Mouse (Mus musculus): ENCODE results near the gene Zfp385b. TPM values are rescaled to one million over a fixed set of nuclear protein-coding genes. Genes with fewer than 3 reads are reported as not detected.
"Not testable (repeated sequence)": the region's sequence is repeated elsewhere in the genome, so short reads cannot be mapped to it uniquely, and the experiment has no call there.

Zfp385b gene
- total RNA-seq, 1 experiment from 2014 or later, result 0.12 TPM

DNA sequence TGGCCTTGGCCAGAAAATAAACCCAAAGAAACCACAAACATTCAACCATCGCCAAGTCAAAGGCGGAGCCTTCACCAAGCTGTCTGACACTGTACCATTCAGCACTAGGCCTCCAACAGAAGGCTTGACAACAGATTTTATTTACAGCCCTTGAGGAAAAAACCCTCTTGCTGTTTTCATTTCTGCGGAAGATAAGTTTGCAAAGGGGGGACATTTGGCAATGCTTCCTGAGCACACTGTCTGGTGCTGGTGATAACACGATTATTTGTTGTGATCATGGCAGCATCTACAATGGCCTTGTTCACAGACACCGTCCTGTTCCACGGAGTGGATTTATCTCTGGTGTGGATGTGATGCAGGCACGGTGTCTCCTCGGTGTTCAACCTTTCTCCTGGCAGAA is 317.0 kb downstream of the Zfp385b start:
- ATAC-seq (ENCODE audit: extremely low read depth, insufficient number of reproducible peaks, low FRiP score, poor library complexity, severe bottlenecking), result no peak

DNA sequence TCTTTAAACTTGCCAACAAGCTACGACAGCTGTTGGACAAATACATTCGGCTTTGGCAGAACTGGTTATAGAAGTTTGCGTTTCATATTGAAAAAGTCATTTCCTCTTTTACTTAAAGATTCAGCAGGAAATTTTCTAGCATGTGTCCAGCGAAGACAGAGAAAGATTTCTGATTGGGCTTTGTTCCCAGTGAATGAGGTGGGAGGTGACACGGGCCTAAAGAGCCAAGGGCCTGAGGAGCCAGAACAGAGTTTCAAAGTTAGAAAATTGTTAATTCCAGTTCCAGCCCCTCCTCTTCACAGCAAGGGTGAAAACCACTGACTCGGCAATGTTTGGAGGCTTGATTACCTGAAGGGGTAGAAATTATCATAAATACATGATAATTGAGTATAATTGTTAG is 319.0 kb downstream of the Zfp385b start:
- no peak for ATAC-seq (ENCODE audit: extremely low read depth, insufficient number of reproducible peaks, low FRiP score, poor library complexity, severe bottlenecking)

DNA sequence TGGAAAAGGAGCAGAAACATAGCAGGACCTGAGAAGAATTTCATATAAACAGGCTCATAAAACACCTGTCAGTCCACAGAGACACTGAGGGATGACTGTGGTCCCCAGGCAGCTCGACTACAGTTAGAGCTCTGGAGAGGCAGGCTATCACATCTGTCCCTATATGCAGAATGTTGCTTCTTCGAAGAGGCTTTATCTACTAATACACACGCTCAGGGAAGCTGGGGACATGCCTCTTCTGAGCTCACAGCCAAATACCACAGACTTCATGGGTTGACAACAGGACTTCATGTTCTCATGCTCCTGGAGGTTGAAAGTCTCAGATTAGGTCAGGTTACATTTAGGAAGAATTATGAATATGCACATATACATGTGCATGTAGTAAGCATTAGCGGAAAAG is 321.1 kb downstream of the Zfp385b start:
- no peak for ATAC-seq (ENCODE audit: extremely low read depth, insufficient number of reproducible peaks, low FRiP score, poor library complexity, severe bottlenecking)

DNA sequence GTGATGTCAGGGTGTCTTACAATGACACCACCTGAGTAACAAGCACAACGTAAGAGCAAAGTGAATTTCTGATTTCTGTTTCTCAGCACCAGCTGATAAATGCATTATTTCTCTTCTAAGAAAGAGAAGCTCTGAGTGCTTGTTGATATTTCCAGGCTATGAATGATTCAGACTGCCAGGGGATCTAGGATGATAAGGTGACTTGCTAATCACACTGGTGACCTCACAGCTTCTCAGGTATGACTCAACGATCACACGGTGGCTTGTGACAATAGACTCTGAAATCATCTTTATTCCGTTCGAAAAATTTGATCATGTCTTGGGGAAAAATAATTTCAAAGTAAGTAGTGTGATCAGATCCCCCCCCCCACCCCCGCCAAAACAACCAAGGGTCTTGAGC is 321.5 kb downstream of the Zfp385b start:
- ATAC-seq (ENCODE audit: extremely low read depth, insufficient number of reproducible peaks, low FRiP score, poor library complexity, severe bottlenecking), result no peak

DNA sequence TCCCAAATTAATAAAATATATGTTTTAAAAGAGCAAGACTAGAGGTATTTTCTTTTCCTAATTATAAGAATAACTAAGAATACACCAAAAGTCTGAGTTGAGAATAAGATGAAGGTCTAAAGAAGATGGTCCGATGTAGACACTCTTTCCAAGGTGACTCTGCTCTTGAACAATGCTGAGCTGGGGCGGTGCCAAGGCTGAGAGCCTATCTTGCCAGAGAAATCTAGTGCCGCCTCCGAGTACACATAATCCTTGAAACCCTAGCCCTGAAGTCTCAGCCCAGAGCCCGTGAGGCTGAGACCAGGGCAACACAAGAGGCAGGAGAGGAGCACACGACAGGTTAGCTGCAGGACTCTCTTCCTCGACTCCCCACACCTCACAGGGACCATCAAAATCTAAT is 323.4 kb downstream of the Zfp385b start:
- ATAC-seq (ENCODE audit: extremely low read depth, insufficient number of reproducible peaks, low FRiP score, poor library complexity, severe bottlenecking), result no peak

DNA sequence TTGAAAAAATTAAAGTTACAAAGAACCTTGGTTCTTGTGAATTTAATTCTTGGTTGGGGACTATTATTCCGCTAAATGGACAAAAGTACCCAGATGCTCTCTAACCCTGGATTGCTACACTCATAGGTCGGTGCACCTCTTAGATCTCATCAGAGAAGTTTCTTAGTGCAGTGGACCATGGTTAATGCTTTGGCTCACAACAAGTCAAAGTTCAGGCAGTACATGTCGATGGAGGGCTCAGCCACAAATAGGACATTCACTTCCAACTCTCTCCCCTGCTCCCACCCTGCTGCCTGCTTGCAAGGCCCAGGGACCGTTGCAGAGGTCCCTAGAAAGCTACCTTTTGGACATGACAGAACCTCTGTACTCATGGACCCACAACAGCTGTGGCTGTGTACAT is 324.1 kb downstream of the Zfp385b start:
- no peak for ATAC-seq (ENCODE audit: extremely low read depth, insufficient number of reproducible peaks, low FRiP score, poor library complexity, severe bottlenecking)

DNA sequence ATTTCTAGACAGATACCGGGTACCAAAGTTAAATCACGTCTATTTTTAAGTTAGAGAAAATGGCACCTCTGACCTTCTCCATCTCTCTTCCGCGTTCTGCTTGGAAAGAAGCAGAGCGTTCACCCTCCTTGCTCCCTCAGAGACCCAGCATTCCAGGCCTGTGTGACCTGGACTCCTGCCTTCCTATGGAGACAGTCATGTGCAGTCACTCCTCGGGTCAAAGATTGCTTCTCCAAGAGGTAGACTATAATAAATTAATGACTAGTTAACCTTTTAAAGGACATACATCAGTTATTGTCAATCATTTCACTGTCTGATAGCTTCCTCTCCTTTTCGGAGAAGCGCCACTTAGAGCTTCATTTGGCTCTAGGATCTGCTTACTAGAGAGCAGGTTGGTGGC is 325.7 kb downstream of the Zfp385b start:
- no peak for ATAC-seq (ENCODE audit: extremely low read depth, insufficient number of reproducible peaks, low FRiP score, poor library complexity, severe bottlenecking)

DNA sequence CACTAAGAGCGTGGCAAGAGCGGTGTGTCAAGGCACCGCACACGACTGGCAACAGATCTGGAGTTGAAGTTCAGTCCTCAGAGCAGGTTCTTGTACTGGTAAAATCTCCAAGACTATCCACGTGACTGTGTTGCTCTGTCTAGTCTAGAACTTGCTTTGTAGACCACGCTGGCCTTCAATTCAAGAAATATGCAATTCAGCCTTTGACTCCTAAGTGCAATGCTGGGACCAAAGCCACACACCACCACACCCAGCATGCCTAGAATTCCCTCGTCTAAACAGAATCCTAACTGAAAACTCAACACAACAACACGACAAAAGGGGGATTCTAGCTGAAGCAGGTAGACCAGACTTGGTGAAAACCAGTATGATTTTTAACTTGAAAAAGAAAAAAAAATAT is 332.3 kb downstream of the Zfp385b start:
- ATAC-seq (ENCODE audit: extremely low read depth, insufficient number of reproducible peaks, low FRiP score, poor library complexity, severe bottlenecking), result no peak

DNA sequence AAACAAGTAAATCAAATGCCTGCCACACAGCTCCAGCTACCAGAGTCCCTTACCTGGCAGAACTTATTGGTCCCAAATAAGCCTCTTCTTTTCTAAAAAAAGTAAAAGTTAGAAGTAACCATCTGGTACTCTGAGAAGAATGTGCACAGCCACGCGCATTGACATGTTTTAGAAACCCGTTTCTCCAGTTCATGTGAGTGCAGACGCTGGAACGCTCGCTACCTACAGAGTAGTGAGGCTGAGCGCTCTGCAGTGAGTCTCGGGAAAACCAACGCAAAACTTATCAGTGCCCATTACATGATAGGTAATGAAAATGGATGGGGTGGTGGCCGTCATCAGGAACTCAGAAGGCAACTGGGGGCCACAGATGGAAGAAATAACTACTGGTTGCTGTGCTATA is 338.2 kb downstream of the Zfp385b start:
- ATAC-seq (ENCODE audit: extremely low read depth, insufficient number of reproducible peaks, low FRiP score, poor library complexity, severe bottlenecking), result no peak

DNA sequence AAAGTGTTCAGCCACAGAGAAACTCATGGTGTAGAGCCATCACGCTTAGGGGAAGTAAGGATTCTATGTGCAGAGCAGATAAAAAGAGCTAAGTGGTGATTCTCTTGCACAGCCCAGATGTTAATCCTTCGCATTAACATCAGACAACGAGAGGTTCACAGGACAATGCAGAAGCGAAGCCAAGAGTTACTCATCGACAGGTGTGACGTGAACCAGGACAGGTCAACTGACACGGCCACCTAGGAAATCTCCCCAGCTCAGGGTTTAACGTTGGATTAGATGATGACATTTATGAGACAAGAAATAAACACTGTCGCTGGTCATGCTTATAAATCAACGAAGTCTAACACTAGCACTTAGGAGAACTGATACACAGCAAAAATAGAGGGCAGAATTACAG is 341.9 kb downstream of the Zfp385b start:
- no peak for ATAC-seq (ENCODE audit: extremely low read depth, insufficient number of reproducible peaks, low FRiP score, poor library complexity, severe bottlenecking)

DNA sequence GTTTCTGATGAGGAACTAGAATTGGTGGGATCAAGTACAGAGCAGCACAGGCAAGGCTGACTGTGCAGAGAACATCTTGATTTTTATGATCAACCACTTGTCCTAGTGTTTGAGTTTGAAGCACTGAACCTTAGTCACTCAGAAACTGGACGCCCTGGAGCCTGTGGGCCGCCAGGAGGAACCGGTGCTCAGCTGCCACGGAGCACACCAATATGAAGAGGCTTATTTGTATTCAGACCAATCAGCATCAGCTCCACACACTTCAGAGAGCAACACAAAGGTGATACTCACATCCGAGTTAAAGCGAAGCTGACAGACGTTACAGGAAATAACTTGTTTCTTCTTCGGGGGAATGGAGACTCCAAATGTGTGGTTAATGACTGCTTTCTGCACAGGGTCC is 343.0 kb downstream of the Zfp385b start:
- no peak for ATAC-seq (ENCODE audit: extremely low read depth, insufficient number of reproducible peaks, low FRiP score, poor library complexity, severe bottlenecking)

DNA sequence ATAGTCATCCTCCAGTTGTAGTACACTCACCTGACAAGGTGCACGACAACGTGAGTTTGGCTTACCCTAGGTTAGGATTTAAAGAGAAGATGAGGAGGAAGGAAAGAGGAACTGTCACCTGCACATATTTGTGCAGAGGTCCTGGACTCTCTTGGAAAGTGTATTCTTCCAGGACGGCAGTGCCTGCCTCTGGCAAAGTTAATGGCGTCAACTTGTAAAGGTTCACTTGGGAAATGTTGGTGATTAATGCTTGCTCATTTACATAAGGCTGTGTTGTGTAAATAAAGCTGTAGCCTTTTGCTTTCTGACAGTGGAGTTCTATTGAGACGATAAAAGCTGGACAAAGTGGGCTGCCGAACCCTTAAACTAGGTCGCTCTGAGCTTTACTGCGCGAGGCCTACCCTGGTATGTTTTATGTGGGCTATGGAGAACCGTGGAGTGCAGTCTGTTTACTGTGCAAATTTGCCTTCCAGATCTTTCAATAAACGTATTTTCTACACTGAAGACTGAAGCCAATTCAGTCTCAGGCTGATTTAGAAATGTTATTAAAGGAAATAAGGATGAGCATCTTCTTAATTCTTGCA is 347.1 kb downstream of the Zfp385b start:
- ATAC-seq (ENCODE audit: extremely low read depth, insufficient number of reproducible peaks, low FRiP score, poor library complexity, severe bottlenecking), result no peak

DNA sequence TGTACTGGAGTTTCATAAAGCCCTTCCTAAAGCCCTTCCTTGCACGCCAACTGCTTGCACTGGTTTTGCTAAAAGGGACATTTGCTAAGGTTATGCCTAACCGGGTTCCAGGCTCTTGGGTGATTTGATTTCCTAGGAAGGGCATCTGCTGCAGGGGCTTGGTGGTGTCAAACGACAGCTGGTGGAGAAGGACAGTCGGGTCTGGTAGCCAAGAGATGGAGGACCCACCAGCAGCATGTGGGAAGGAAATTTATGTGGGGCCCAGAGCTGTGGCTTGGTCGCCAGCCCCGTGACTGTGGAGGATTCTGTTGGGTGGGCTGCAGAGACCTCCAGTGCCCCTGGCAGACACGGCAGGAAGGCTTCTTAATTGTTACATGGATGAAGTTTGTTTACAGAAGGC is 348.7 kb downstream of the Zfp385b start:
- ATAC-seq (ENCODE audit: extremely low read depth, insufficient number of reproducible peaks, low FRiP score, poor library complexity, severe bottlenecking), result no peak

DNA sequence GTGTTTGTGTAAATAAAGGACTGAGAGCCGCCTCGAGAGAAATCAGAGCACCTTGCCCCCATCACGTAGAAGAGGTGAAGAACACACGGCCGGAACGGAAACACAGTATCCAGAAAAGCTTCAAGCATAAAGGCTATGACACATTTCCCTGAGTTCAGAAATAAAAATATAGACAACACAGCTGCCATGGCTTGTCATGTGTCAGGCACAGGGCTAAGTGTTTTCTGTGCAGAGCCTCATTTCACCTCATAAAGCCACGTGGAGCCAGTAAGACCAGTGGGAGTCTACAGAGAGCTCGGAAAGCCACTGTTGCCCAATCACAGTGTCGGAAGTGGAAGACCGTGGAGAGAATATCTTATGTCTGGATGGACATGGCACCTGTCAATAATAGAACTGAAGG is 358.0 kb downstream of the Zfp385b start:
- no peak for ATAC-seq (ENCODE audit: extremely low read depth, insufficient number of reproducible peaks, low FRiP score, poor library complexity, severe bottlenecking)

DNA sequence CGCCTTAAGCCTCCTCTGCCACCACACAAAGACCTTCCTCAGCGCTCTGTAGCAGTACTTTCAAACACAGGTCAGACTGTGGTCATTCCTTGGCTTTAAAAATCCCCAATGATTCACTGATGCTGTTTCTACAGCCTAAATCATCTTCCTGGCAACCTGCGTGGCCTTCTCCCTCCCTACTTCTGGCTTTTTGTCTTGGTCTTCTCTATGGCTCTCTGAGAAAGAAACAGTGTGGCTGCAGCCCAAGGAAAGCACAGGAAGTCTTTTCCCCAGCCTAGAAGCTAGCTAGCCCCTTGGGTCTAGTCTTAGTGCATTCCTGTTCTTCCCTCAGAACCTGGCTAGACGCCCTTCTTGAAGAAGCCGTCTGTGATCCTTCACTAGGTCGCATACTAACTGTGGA is 359.4 kb downstream of the Zfp385b start:
- no peak for ATAC-seq (ENCODE audit: extremely low read depth, insufficient number of reproducible peaks, low FRiP score, poor library complexity, severe bottlenecking)

DNA sequence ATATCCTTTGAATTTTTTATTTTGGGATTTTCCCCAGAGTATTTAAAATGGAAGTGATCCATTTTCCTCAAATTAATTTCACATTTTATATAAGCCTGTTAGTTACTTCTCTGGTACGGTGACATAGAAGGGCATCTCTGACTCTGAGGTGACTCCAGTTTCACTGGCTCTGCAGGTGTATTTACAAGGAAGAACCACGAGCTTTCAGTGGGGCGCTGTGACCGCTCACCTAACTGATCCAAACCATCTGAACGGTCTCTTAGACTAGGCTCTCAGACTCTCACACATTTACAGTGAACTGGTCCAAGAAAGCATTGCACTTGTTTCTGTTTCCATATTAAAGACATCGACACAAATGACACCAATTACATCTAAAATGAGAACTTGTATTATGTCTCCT is 361.0 kb downstream of the Zfp385b start:
- ATAC-seq (ENCODE audit: extremely low read depth, insufficient number of reproducible peaks, low FRiP score, poor library complexity, severe bottlenecking), result no peak

DNA sequence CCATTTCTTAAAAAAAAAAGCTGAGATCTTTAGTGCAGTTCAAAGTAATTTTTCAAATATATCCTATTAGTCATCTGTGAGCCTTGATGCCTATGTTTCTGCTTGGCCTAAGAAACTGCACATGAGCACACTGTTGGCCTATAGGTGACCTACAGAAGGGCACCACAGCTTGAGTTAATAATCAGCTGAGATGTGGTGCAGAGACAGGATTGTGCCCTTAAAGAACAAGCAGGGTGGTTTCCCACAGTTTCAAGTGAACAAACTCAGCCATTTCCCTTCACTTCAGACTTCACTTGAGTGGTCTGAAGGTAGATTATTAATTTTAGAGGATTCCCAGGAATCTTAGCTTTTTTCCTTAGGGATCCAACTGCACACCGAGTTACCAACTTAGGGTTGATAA is 362.3 kb downstream of the Zfp385b start:
- no peak for ATAC-seq (ENCODE audit: extremely low read depth, insufficient number of reproducible peaks, low FRiP score, poor library complexity, severe bottlenecking)

DNA sequence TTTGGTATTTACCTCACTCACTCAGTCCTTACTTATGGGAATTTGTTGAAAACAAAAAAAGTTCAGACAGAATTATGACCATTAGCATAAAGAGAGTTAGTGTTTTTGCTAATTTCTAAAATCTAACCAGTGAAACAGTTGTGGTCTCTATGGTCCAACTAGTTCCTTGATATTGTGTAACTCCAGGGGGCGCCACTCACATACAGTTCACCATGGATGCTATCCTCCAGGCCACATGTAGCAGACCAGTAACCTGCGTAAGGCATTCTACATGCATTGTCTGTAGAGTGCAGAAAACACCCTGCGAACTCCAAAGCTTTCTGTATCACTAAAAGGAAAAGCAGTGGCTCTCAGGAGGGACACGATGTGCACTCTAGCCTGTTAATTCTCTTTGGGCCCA is 362.8 kb downstream of the Zfp385b start:
- ATAC-seq (ENCODE audit: extremely low read depth, insufficient number of reproducible peaks, low FRiP score, poor library complexity, severe bottlenecking), result no peak

DNA sequence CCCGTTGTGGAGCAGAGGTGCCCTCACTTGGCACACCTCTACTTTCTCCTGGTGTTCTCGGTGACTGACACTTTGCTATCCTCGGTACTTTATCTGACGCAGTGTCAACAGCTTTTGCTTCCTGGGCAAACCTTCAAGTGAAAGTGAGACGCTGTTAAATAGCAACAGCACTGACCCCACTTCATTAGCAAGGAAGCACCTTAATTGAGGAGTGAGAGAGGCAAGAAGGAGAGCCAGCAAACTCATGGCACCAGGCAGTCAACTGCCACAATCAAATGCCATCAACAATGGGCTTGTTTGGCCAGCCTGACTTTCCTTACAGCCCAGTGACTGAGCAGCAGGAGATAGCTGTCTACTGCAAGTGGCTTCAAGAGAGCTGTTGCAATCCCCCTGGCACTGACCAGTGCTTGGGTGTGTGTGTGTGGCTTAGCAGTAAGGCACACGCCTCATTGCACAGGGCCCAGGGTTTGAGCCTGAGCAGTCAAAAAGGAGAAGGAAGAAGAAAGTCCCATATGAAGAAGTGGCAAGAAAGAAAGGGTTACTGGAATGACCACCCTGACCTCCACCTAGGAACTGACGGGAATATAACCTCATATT is 365.0 kb downstream of the Zfp385b start:
- ATAC-seq (ENCODE audit: extremely low read depth, insufficient number of reproducible peaks, low FRiP score, poor library complexity, severe bottlenecking), result no peak

DNA sequence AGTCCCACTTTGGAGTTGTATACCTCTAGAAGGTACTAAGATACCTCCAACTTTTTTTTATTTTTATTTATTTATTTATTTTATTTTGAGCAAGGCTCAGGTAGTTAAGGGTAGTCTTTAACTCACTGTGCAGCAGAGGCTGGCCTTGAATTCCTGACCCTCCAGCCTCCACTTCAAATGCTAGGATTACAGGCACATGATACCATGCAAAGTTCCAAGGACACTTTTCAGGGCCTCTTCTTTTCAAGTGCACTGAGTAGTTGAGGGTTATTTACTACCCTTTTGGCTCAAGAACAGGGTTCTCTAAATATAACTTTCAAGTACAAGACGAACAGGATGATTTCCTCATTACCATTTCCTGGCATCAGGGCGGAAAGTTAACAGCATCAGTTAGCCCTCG is 365.7 kb downstream of the Zfp385b start:
- no peak for ATAC-seq (ENCODE audit: extremely low read depth, insufficient number of reproducible peaks, low FRiP score, poor library complexity, severe bottlenecking)

DNA sequence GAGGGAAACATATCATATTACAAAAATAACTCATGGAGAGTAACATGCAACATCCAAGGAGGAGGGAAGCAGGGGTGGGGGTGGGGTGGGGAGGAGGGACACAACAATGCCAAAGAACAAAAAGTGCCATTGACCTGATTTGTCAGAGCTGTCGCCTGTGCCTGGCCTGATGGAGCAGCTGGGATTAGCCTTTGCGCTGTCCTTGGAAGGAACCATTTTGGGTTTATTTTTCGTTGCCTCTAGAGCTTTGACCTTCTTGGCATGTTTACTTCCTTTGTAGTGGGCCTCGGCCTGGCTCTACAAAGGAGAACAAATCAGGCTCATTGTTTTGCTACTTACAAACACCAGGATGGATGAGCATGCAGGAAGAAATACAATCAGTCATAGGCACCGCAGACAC is 369.4 kb downstream of the Zfp385b start:
- ATAC-seq (ENCODE audit: extremely low read depth, insufficient number of reproducible peaks, low FRiP score, poor library complexity, severe bottlenecking), result not testable (repeated sequence)

All from neutrophil, adult 5-6 weeks (primary cell).